Mouse (Mus musculus) hindbrain, embryonic 16.5 days (tissue): ENCODE data around the gene Kcnab1. TPM values are rescaled to one million over a fixed set of nuclear protein-coding genes. Genes with fewer than 3 reads are reported as not detected.
A peak's percentile ranks its signal among the peaks of the same experiment; 100 is the strongest.
"Not testable (repeated sequence)": the region's sequence is repeated elsewhere in the genome, so short reads cannot be mapped to it uniquely, and the experiment has no call there.

Experiments
- ATAC-seq: fragments of 200-750 bp; cut with Nextera tagmentation; 2 replicates; pipeline ENCODE4 v1.8.0; 2017; ENCODE audit warnings: moderate TSS enrichment, moderate library complexity
- H3K27ac ChIP-seq: fragments of 300-500 bp; sonication (generic); 2 replicates; pipeline ENCODE4 v1.5.1; 2014; ENCODE audit warnings: low read depth, mild to moderate bottlenecking, control low read depth, low read length, moderate library complexity
- H3K27me3 ChIP-seq: fragments of 300-500 bp; sonication (generic); replicated peaks from 2 replicates; pipeline ENCODE4 v1.6.1; 2014; ENCODE audit warnings: low read length; ENCODE audit not compliant: control insufficient read depth, insufficient read depth
- H3K36me3 ChIP-seq: fragments of 300-500 bp; sonication (generic); 2 replicates; pipeline ENCODE4 v1.6.1; 2014; ENCODE audit warnings: mild to moderate bottlenecking, low read length, moderate library complexity, mixed read lengths; ENCODE audit not compliant: control insufficient read depth, insufficient read depth
- H3K4me1 ChIP-seq: fragments of 300-500 bp; sonication (generic); 2 replicates; pipeline ENCODE4 v1.6.1; 2014; ENCODE audit warnings: low read depth, low read length; ENCODE audit not compliant: control insufficient read depth, insufficient read depth
- H3K4me2 ChIP-seq: fragments of 300-500 bp; sonication (generic); 2 replicates; pipeline ENCODE4 v1.6.1; 2014; ENCODE audit warnings: mild to moderate bottlenecking, low read length, control low read depth, moderate library complexity
- H3K4me3 ChIP-seq: fragments of 300-500 bp; sonication (generic); 2 replicates; pipeline ENCODE4 v1.5.1; 2014; ENCODE audit warnings: mild to moderate bottlenecking, low read length, control low read depth, moderate library complexity
- H3K9ac ChIP-seq: fragments of 300-500 bp; sonication (generic); 2 replicates; pipeline ENCODE4 v1.6.1; 2014; ENCODE audit warnings: low read depth, mild to moderate bottlenecking, control low read depth, low read length, moderate library complexity
- H3K9me3 ChIP-seq: fragments of 300-500 bp; sonication (generic); 2 replicates; pipeline ENCODE4 v1.6.1; 2014; ENCODE audit warnings: mild to moderate bottlenecking, low read length, moderate library complexity; ENCODE audit not compliant: control insufficient read depth
- WGBS: fragments of 180-500 bp; shearing (Covaris S2); extraction: QIAGEN DNeasy Blood & Tissue Kit; methylation state at CpG from one replicate; pipeline ENCODE4 v1.1.7; 2014; 5-methylcytosine and 5-hydroxymethylcytosine counted together
- polyA plus RNA-seq: library from polyadenylated mRNA; unstranded; fragments of >200 nt; fragmentation: Nextera tagmentation; extraction: Ambion mirVana; gene quantifications from 2 replicates; pipeline ENCODE4 v1.2.1, GENCODE M21; 2015

Gene Kcnab1
- polyA plus RNA-seq, 1 experiment from 2014 or later = 12.2 TPM

DNA sequence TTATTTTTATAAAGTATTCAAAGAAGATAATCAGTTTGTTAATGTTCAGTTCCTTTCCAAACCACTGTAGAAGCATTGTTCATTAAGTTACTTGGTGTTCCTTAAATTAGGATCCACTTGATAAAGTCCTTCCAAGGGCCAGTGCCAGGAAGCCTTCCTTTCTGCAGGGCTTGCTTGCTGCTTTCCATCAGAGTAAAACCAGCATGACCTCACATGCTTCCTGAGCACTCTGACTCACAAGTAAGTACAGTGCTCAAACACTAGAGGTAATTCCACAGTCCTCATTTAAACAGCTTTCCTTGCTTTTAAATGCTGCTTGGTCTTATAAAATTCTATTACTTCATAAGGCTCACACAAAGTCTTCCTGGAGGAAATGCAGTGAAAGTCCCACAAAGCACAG is 276.6 kb downstream of the Kcnab1 start:
- Histone ChIP-seq H3K4me3 (no peak overlapping the region), H3K27me3 (no peaks in the 10 kb centered on the region), H3K4me1 (peaks cover 2% of the 10 kb centered on the region), H3K36me3 (peaks cover 23% of the 10 kb centered on the region), H3K9me3 (no peaks in the 10 kb centered on the region), H3K4me2 (no peak overlapping the region), H3K27ac (no peak overlapping the region), H3K9ac (no peak overlapping the region)
- no peak for ATAC-seq

DNA sequence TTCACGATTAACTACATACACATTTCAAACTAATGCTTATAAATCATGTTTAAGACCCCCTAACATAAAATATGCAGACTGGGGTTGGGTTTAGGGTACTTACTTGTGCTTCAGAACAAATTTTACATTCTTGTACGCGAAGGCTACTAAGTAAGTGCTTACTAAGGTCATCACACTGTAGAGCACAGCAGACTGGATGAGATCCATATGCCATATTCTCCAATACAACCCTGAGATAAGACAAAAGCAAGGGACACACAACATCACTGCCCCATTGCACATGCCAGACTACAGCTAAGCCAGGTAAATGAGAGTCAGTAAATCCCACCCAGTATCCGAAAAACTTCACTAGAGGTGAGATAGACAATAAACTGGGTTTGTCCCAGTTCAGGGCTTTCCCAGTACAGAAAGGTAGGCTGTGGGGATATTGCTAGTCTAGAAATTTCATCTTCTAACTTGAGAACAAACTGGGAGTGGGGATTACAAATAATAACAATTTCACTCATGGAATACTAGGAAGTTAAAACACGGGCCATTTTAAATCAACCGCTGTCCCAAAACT is 282.1 kb downstream of the Kcnab1 start:
- peak overlapping the region; percentile 68 for H3K4me3 ChIP-seq
- peak overlapping the region; percentile 94 for H3K9ac ChIP-seq
- ATAC-seq = no peak
- H3K9me3 ChIP-seq = no peaks in the 10 kb centered on the region
- 0 out of 2 replicates have a peak overlapping the region, but pooled peaks have one; percentile 88 for H3K27ac ChIP-seq
- H3K36me3 ChIP-seq = peaks cover 14% of the 10 kb centered on the region; the same call in 1 of the 2 replicates
- H3K4me1 ChIP-seq = peaks cover 8% of the 10 kb centered on the region
- peak overlapping the region; percentile 62 for H3K4me2 ChIP-seq
- H3K27me3 ChIP-seq = no peaks in the 10 kb centered on the region
- WGBS = 44% methylated on average over 6 of the region's 6 CpGs

- under 1% methylated on average over 37 of the region's 37 CpGs for WGBS
- H3K9me3 ChIP-seq = no peaks in the 10 kb centered on the region
- H3K27me3 ChIP-seq = no peaks in the 10 kb centered on the region
- H3K9ac ChIP-seq = peak overlapping the region; percentile 94
- peak; percentile 79 for ATAC-seq
- H3K27ac ChIP-seq = peak overlapping the region; percentile 88
- peak overlapping the region; percentile 62 for H3K4me2 ChIP-seq
- H3K36me3 ChIP-seq = peaks cover 11% of the 10 kb centered on the region; the same call in 1 of the 2 replicates
- H3K4me3 ChIP-seq = peak overlapping the region; percentile 68
- peaks cover 8% of the 10 kb centered on the region for H3K4me1 ChIP-seq
These were observed 282.7 kb downstream of the Kcnab1 start for GRCm38 (mm10) chr3:65391784-65392420.

DNA sequence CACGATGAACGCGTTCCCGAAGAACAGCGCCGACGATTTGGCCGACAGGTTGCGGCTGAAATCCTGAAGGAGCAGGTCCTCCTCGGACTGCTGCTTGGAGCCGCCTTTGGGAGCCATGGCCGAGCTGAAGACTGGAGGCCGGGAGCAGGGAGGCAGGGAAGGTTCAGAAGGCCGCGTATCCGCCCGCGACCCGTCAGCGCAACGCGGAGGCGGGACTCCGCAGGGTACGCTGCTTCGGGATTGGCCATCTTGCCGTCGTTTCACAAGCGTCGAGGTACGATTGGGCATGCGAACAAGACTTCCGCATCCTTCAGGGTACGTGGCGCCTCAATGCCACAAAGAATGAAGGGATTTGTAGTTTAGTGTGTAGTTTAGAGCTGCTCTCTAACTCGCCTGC is 283.2 kb downstream of the Kcnab1 start, which contains the start of gene Ssr3:
Ssr3 (minus strand) TSS at position 203 of the 397 bp plus-strand sequence.
- peak; percentile 100 for ATAC-seq
- Histone ChIP-seq H3K4me2 (peak within 1 kb of the TSS; percentile 62), H3K9me3 (no peaks in the 10 kb centered on the region), H3K4me3 (peak within 1 kb of the TSS; percentile 68), H3K36me3 (peaks cover 6% of the 10 kb centered on the region; the same call in 1 of the 2 replicates), H3K4me1 (peaks cover 8% of the 10 kb centered on the region), H3K9ac (peak within 1 kb of the TSS; percentile 94), H3K27ac (peak within 1 kb of the TSS; percentile 88), H3K27me3 (no peaks in the 10 kb centered on the region)
- 1% methylated on average over 36 of the region's 36 CpGs for WGBS

DNA sequence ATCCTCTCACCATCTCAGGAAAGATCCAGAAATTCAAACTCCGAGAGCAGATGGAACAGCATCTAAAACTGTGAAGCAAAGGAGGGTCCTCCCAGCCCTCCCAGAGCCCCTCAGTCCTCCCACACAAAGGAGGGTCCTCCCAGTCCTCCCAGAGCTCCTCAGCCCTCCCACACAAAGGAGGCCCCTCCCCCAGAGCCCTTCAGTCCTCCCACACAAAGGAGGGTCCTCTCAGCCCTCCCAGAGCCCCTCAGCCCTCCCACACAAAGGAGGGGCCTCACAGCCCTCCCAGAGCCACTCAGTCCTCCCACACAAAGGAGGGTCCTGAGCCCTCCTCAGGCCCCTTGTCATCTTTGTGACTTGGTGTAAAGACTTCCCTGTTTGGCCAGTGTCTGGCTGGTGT is 285.9 kb downstream of the Kcnab1 start:
- ATAC-seq, H3K4me1 ChIP-seq, H3K27me3 ChIP-seq, H3K4me3 ChIP-seq, H3K27ac ChIP-seq, H3K4me2 ChIP-seq, H3K9ac ChIP-seq, H3K9me3 ChIP-seq, H3K36me3 ChIP-seq: not testable (repeated sequence)
- 83% methylated on average over 1 of the region's 1 CpGs for WGBS

GRCm38 (mm10) chr3:65396835-65397504 is 287.8 kb downstream of the Kcnab1 start:
- Histone ChIP-seq H3K4me3 (no peak overlapping the region), H3K36me3 (no peaks in the 10 kb centered on the region), H3K4me2 (no peak overlapping the region), H3K9ac (no peak overlapping the region), H3K4me1 (no peaks in the 10 kb centered on the region), H3K27me3 (no peaks in the 10 kb centered on the region), H3K9me3 (no peaks in the 10 kb centered on the region), H3K27ac (no peak overlapping the region)
- 88% methylated on average over 4 of the region's 4 CpGs for WGBS
- ATAC-seq = no peak

DNA sequence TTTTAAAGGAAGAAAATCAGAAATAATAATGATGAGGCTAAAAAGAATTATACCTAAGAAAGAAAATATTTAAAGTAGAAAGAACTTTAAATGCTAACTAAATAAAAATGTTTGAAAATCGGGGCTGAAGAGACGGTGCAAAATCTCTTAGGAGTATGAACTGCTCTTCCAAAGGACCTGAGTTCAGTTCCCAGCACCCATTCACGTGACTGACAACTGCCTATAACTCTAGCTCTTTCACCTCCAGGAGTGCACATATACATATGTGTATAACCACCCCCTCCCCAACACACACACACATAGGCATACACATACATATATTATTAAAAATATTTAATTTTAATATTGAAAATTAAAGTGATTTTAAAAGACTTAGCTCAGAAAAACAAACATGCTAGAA is 288.4 kb downstream of the Kcnab1 start:
- no peak overlapping the region for H3K27ac ChIP-seq
- H3K27me3 ChIP-seq = no peaks in the 10 kb centered on the region
- H3K4me3 ChIP-seq = no peak overlapping the region
- WGBS = 94% methylated on average over 3 of the region's 3 CpGs
- no peak for ATAC-seq
- no peak overlapping the region for H3K9ac ChIP-seq
- no peaks in the 10 kb centered on the region for H3K9me3 ChIP-seq
- no peaks in the 10 kb centered on the region for H3K36me3 ChIP-seq
- H3K4me2 ChIP-seq = no peak overlapping the region
- no peaks in the 10 kb centered on the region for H3K4me1 ChIP-seq

DNA sequence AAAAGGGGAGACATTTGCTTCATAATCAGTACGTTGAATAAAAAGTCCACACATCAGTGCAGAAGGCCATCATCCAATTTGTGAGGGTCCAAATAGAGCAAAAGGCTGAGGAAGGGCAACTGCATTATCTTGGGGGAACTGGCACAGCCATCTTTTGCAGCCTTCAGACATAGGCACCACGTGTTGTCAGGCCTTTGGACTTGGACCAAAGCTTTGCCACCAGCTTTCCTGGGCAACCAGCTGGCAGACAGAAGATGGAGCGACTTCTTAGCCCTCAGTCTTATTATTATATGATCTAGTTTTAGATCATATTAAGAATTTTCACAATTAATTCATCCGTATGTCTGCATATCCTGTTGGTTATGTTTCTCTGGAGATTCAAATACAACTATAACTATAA is 296.6 kb downstream of the Kcnab1 start:
- no peaks in the 10 kb centered on the region for H3K9me3 ChIP-seq
- 69% methylated on average over 4 of the region's 4 CpGs for WGBS
- no peaks in the 10 kb centered on the region for H3K4me1 ChIP-seq
- no peak for ATAC-seq
- H3K9ac ChIP-seq = no peak overlapping the region
- no peak overlapping the region for H3K27ac ChIP-seq
- H3K4me2 ChIP-seq = no peak overlapping the region
- H3K27me3 ChIP-seq = no peaks in the 10 kb centered on the region
- H3K36me3 ChIP-seq = no peaks in the 10 kb centered on the region
- no peak overlapping the region for H3K4me3 ChIP-seq

DNA sequence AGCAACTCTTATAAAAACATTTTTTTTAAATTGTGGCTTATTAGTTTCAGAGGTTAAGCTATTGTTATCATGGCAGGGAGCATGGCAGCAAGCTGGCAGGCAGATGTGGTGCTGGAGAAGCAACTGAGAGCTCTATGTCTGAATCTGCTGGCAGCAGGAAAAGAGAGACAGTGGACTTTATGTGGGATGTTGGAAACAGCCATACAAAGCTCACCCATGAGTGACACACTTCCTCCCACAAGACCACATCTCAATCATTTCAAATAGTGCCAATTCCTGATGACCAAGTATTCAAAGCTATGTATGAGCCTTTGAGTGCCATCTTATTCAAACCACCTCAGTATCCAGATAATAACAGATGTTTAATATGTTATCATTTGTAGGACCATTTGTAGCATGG is 298.7 kb downstream of the Kcnab1 start:
- no peaks in the 10 kb centered on the region for H3K36me3 ChIP-seq
- H3K27me3 ChIP-seq = no peaks in the 10 kb centered on the region
- no peak for ATAC-seq
- no peaks in the 10 kb centered on the region for H3K4me1 ChIP-seq
- H3K9me3 ChIP-seq = no peaks in the 10 kb centered on the region
- no peak overlapping the region for H3K4me3 ChIP-seq
- no peak overlapping the region for H3K9ac ChIP-seq
- no peak overlapping the region for H3K4me2 ChIP-seq
- H3K27ac ChIP-seq = no peak overlapping the region
